Mouse (Mus musculus): ENCODE data around the gene Trim7. TPM values are rescaled to one million over a fixed set of nuclear protein-coding genes. Genes with fewer than 3 reads are reported as not detected.
"Not testable (repeated sequence)": the region's sequence is repeated elsewhere in the genome, so short reads cannot be mapped to it uniquely, and the experiment has no call there.

The Trim7 gene
- 13.5 and 16.9 TPM in 2 replicates for polyA plus RNA-seq (2012; rRNA removed)

DNA sequence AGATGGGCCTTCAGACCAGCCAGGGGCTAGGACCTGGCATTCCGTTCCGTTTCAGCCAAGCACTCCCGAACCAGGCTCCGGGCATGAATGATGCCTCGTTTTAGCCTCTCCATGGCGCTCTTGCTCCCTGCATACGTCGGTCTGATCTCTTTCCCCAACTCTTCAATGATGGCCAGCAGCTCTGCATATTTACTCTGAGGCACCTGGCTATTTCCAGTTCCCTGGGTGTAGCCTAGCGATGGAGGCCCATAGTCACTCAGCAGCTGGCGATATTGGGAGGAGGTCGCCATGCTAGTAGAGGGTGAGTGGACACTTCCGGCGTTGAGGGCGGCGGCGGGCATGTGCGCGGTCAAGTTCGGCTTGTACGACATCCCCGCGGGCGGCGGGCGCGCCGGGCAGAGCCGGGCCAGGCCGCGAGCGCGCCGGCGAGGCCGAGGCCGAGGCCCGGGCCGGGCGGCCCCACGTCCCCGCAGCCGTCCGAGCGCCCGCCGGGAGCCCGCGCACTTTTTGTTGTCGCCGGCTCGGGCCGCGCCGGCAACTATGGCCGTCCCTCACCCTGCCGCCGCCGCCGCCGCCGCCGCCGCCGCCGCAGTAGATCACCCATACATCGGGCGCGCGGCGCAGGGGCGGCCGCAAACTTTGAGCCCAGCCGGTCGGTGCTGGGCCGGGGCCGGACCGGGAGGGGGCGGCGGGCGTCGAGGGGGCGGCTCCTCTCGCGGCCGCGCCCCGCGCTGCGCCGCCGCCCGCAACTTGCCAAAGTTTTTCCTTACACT lies at the start of gene Trim7, which contains the start of gene Gm12184:
Gene Trim7, plus strand, starts transcription at position 162 of the 773 bp plus-strand sequence.
Gene Gm12184, minus strand, starts transcription at position 677 of the 773 bp plus-strand sequence.
- not testable (repeated sequence) for DNase-seq (ENCODE audit: low read depth)

DNA sequence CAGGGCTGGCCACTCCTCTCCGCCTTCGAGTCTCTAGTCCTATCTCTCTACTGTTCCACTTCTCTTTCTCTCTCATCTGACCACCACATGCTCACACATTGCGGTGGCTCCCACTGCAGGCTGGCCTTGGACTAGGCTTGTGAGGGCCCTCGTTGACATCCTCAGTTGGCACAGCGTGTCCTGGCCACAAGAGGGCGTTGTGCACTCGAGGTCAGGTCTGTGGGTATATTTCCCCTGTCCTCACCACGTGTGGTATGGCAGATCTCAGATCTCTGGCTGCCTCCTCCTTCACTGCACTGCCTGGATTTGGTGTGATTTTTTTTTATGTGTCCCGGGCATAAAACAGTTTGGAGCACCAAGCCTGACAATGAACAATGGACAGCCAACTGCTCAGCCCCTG lies 49.3 kb upstream of the Trim7 start:
- DNase-seq (ENCODE audit: low read depth), result no peak

DNA sequence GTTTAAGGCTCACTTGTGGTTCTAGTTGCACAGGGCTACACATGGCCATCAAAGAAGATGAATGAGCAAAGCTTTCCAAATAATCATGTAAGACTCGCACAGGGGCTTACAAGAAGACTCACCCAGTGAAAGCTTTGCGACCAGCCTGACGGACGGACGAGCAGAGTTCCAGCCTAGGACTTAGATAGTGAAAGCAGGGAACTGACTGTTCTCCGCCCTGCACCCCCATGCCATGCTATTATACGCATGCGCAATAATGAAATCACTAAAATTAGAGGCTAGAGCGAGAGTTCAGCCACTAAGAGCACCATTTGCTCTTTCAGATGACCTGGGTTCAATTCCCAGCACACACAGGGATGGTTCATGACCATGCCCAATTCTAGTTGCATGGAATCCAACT lies 48.6 kb upstream of the Trim7 start:
- DNase-seq (ENCODE audit: low read depth), result no peak

DNA sequence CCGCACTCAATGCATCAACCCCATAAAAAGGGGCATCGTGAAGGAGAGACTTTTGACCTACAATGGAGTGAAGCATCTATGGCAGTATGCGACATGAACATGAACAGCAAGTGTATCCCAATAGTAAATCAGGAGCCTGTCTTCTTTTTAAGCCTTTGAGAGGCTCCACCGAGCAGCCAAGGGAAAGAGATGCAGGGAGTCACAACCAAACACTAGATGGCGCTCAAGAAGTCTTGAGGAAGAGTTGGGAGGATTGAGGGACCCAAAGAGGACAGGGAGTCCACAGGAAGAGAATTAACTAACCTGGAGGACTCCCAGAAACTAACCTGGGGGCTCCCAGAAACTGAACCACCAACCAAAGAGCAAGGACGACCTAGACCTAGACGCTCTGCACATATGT lies 46.5 kb upstream of the Trim7 start:
- no peak for DNase-seq (ENCODE audit: low read depth)

DNA sequence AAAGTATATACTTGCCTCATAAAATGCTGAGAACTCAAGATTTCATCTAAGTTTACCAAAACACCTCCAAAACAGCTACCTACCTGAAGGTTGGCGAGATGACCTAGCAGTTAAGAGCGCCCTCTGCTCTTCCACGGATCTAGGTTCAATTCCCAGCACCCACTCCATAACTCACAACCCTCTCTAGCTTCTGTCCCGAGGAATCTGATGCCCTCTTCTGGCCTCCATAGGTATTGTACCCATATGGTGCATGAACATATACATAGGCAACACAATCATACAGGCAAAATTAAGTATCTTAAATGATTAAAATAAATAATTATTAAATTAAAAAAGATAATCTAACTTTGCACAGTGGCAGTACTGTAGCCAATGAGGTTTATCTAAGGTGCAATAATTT lies 43.7 kb upstream of the Trim7 start:
- no peak for DNase-seq (ENCODE audit: low read depth)

DNA sequence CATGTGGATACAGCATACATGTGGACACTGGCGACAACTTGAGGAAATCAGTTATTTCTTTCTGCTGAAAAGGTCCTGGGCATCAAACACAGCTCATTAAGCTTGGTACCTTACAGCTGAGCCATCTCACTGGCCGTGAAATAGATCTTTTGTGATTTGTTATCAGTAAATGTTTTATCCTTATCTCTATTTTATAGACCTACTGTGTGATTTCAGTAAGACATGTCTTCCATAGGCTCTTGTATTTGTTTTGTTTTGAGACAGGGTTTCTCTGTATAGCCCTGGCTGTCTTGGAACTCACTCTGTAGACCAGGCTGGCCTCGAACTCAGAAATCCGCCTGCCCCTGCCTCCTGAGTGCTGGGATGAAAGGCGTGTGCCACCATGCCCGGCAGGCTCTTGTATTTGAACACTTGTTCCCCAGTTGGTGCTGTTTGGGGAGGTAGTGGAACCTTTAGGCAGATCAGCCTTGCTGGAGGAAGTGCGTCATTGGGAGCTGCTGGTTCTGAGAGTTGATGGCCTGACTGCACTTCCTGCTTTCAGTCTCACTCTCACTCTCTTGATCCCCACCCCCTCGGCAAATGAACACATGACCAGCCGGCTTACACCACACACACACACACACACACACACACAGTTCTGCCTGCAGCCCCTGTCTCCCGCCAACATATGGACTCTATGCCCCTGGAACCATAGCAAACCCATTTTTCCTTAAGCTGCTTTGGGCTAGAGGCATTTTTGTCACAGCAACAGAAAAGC lies 38.3 kb upstream of the Trim7 start:
- DNase-seq (ENCODE audit: low read depth), result no peak

DNA sequence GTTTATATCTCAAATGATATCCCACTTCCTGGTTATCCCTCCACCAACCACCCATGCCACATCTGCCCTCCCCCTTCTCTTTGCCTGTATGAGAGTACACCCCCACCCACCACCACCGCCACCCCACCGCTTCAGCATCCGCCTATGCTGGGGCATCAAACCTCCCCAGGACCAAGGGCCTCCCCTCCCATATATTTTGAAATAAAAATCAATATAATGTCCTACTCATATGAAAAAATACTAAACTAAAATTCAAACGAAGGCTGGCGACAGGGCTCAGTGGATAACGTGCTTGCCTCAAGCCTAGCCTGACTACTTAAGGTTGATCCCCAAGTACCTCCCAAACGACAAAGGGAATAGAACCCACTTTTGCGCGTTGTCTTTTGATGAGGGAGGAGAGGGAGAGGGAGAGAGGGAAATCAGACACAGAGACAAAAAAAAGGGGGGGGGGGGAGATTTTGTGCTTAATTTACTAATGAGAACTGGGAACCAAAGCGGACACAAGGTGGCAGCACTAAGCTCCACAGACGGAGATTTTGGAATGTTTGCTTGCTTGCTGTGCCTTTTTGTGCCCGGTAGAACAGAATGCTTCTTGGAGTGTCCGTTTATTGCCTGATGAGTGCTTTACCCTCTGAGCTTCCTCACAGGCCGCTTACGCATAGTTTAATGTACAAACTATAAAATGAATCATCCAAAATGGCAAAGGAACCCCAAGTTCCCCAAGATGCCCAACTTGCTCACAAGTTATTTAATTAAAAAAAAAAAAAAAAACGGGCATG lies 37.4 kb upstream of the Trim7 start:
- no peak for DNase-seq (ENCODE audit: low read depth)

DNA sequence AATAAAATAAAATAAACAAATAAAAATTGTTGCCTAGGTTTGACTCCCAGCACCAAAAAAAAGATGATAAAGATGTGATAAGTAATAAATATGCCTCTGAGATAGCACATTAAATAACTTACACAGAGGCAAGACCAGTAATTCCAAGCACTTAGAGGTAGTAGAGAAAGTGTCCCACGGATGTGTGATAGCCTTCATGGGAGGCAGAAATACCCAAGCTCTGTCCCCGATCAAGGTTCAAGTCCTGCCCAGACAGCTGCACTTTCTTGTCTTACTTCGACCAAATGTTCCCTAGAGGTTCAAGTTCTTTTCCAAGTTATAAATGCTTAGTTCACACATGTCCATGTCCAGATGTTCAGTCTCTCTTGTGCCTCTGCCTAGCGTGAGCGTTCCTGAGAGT lies 36.7 kb upstream of the Trim7 start:
- no peak for DNase-seq (ENCODE audit: low read depth)

DNA sequence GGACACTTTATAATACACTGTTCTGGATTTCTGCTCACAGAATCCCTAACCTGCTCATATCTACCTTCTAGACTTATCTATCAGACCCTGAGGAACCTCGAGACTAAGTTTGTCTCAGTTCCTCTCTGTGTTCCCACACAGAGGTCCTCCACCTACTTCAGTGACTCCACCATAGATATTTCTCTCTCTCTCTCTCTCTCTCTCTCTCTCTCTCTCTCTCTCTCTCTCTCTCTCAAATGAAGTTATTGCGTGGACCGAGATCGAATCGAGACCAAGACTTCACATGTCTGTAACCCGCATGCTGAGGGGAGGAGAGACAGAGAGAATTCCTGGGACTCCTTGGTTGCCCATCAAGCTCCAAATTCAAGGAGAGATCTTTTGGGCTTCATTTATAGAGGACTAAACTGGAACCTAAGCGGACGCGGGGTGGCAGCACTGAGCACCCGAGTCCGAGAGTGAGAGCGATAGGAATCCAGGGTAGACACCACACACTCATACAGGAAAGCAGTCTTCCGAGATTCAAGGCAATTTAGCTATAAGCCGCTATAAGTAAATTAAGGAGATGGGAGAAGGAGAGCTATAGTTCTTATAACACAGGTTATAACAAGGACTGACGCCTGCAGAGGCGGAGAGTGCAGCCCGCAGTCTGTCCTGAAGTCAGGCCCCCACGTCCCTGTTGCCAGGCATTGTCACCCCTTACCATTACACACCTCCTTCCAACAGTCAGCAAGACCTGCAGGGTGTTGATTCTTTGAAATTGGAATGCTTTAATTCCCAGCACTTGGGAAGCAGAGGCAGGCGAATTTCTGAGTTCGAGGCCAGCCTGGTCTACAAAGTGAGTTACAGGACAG lies 35.7 kb upstream of the Trim7 start:
- DNase-seq (ENCODE audit: low read depth), result no peak

DNA sequence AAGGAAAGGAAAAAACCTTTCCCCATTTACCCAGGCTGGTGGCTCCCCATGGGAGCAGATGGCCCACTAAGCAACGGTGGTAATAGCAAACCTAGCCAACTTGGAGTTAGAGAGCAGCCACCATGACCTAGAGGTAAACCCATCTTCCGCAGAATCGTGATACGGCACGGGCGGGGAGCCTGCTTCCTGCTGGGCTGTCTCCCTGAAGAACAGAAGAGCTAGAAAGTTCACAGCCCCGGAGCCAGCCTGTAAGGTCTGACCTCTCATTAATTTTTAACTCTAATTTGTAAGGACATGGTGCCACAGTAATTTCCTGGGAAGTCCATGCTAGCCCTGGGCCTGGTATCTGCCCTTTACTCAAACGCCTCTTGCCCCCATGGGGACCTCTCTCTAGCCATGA lies 35.0 kb upstream of the Trim7 start:
- DNase-seq (ENCODE audit: low read depth), result no peak

DNA sequence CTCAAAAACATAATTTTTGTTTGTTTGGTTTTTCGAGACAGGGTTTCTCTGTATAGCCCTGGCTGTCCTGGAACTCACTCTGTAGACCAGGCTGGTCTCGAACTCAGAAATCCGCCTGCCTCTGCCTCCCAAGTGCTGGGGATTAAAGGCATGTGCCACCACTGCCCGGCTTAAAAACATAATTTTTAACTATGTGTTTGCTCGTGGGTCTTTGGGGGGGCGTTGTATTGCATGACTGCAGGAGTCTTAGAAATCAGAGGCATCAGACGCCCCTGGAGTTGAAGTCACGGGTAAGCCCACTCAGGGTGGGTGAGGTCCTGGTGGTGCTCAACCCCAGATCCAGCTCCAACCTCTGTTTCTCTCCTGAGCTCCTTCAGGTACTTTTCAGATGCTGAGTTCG lies 34.0 kb upstream of the Trim7 start:
- DNase-seq (ENCODE audit: low read depth), result not testable (repeated sequence)

DNA sequence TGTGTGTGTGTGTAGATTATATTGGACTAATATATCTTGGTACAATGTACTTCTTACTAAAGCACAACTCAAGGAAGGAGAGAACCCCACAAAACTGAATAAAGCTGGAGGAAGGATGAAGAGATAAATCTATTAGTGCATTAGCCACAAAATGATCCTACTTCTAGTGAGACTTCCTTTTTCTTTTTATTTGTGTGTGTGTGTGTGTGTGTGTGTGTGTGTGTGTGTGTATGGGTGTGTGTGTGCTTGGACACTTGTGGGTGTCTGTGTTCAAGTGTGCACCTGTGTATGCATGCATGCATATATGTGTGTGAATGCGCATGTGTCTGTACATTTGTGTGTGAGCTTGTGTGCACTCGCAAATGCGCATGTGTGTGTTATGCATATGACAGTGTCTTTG lies 32.8 kb upstream of the Trim7 start:
- DNase-seq (ENCODE audit: low read depth), result no peak

DNA sequence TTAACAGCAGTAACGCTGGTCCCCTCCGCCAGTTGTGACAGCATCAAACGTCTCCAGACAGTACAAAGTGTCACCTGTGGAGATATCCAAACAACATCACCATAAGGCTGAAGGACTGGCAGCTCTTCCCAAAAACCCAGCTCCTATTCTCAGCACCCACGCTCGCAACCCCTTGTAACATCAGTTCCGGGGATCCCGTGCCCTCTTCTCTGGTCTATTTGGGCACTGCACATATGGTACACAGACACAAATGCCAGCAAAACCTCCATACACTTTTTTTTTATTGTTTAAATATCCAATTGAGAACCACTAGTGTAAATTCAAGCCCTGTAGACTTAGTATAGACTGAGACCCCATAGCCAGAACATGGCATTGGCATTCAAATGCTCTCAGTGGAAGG lies 30.7 kb upstream of the Trim7 start:
- DNase-seq (ENCODE audit: low read depth), result no peak

DNA sequence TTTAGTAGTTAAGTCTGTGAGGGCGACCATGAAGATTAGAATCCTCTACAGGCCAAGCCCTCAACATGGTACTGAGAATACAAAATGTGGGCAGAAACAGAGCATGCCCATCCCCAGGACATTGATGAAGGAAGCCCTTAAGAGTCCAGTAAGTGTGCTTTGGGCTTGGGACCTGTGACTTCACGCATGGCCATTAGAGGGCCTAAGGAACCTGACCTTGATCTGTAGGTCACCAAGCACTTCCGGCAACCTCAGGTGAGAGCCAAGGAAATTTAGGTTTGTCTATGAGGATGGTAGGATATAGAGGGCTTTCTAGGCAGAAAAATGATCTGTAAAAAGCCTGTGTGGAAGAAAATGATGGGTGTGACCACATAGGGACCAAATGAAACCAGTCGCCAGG lies 29.6 kb upstream of the Trim7 start:
- no peak for DNase-seq (ENCODE audit: low read depth)

DNA sequence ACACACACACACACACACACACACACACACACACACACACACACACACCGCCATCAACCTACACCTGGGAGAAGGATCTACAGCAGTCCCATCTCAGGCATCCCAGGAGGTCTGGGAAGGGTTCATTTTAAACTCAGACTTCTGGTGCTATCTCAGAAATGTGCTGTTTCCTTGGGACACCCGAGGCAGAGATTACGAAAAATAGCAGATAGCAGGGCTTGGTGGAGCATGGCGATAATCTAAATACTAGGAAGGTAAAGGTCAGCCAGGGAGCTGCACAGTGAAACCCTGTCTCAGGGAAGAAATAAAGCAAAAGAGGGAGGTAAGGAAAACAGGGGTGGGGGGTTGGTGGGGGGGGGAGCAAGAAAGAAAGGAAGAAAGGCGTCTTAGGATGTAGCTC lies 28.7 kb upstream of the Trim7 start:
- DNase-seq (ENCODE audit: low read depth), result no peak

DNA sequence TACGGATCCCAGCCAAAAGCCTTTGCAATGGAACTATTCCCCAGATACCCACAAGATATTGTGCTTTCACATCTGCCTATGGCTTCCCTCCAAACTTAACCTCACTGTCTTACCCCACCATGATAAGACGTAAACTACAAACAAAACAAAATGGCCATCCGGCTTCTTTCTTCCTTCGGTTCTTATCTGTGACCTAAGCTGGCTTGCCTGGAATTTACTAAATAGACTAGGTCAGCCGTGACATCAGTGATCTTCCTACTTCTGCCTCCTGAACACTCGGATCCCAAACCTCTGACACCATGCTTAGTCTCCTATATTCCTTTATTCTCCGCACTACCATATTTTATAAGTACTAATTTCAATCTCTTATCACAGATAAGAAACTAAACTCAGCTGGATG lies 27.6 kb upstream of the Trim7 start:
- DNase-seq (ENCODE audit: low read depth), result no peak

DNA sequence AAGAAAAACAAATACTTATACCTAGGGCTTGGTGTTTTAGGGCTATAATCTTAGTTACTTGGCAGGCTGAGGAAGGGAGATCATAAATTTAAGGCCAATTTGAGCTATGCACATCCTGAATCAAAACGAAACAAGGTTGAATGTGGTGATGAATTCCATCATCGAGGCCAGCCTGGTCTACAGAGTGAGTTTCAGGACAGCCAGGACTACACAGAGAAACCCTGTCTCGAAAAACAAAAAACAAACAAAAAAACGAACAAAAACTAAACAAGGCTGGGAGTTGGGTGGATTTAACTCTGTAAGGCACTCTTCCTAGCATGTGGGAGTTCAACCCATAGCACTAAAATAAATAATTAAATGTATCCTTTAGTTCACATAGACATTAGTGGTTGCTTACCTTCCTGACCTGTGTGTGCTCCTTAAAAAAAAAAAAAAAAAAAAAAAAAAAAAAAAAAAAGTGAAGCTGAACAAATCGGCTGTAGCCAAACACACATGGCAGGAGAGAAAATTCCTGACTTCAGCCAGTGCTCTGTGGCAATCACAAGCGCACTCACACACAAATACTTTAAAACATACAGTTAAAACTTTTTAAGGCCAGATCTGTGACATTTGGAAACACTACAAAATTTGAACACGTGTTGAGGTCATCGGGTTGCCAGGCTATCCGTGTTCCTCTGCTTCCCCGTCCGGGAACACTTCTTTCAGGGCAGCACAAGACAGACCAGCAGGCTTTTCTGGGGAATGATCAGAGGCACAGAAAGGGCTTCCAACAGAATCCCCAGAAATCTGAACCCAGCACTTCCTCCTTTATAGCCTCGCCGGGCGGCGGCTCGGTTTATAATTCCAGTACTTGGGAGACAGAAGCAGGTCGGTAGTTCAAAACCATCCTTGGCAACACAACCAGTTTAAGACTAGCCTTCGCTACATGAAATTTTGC lies 26.7 kb upstream of the Trim7 start:
- no peak for DNase-seq (ENCODE audit: low read depth)

DNA sequence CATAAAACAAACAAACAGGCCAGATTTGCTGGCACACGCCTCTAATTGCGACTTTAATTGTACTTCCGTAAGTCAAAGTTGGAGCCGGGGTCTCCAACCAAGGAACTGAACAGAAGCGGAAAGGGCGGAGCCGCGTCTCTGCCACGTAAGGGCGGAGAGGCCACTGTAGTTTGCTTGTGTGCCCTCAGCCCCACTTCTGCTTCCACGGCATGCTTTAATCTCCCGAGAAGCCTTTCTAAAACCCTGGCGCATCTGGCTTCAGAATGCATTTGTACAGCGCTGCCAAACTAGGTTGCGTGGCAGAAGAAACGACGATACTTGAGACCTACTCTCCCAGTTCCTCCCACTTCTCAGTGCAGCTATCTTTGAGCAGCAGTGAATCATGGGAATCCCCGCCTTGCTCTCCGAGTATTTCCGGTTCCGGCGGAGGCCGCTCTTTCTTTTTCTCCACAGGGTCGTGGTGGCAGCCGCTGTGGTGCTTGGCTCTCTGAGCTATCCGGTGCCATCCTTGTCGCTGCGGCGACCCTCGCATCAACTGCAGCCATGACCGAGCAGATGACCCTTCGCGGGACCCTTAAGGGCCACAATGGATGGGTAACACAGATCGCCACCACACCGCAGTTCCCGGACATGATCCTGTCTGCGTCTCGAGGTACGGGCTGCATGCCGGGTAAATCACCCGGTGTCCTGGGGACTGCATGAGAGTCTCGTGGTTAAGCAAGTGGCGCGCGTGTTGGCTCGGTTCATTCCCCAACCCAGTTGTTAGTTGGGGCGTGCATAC lies 25.8 kb upstream of the Trim7 start, which contains the start of gene Rack1:
Gene Rack1, plus strand, starts transcription at position 412 of the 781 bp plus-strand sequence.
- DNase-seq (ENCODE audit: low read depth), result no peak

Data from gonadal fat pad, adult 2 months (tissue).